Mouse (Mus musculus) NIH3T3 (cell line): Measurements from ENCODE around the gene Rnf144a.

Source experiments
- DNase-seq: peaks from one replicate; pipeline ENCODE4 v3.0.0-alpha.2; 2012; ENCODE audit warnings: low read depth

Gene Rnf144a

GRCm38 (mm10) chr12:26316261-26316660, 98.8 kb downstream of the Rnf144a start:
- DNase-seq, result peak; percentile 56

GRCm38 (mm10) chr12:26314959-26315358, 100.1 kb downstream of the Rnf144a start:
- peak; percentile 60 for DNase-seq

- DNase-seq, result peak; percentile 80
Measured at GRCm38 (mm10) chr12:26311548-26311947, 103.5 kb downstream of the Rnf144a start.

- no peak for DNase-seq
Measured at GRCm38 (mm10) chr12:26310247-26310646, 104.8 kb downstream of the Rnf144a start.

GRCm38 (mm10) chr12:26302886-26303285, 112.2 kb downstream of the Rnf144a start:
- DNase-seq, result no peak

- peak; percentile 9 for DNase-seq
Measured at GRCm38 (mm10) chr12:26299515-26300090, 115.5 kb downstream of the Rnf144a start.

GRCm38 (mm10) chr12:26295995-26296394, 119.1 kb downstream of the Rnf144a start:
- DNase-seq, result peak; percentile 40

GRCm38 (mm10) chr12:26289200-26289599, 125.9 kb downstream of the Rnf144a start:
- DNase-seq, result no peak

- DNase-seq, result no peak
Measured at GRCm38 (mm10) chr12:26288347-26288746, 126.7 kb downstream of the Rnf144a start.

- no peak for DNase-seq
Measured at GRCm38 (mm10) chr12:26285939-26286338, 129.1 kb downstream of the Rnf144a start.

- DNase-seq, result no peak
Measured at GRCm38 (mm10) chr12:26285460-26285859, 129.6 kb downstream of the Rnf144a start.

GRCm38 (mm10) chr12:26280719-26281480, 134.2 kb downstream of the Rnf144a start:
- DNase-seq, result no peak

- peak; percentile 81 for DNase-seq
Measured at GRCm38 (mm10) chr12:26277002-26277669, 137.9 kb downstream of the Rnf144a start.

- DNase-seq, result no peak
Measured at GRCm38 (mm10) chr12:26276556-26276955, 138.5 kb downstream of the Rnf144a start.
